Mouse (Mus musculus): ENCODE data around the gene Serpinf2.

GRCm38 (mm10) chr11:75486192-75486591 lies 46.8 kb upstream of the Serpinf2 start:
- TF ChIP-seq FLI1 (IDR thresholded peaks at IDR 0.05; ENCODE audit: low read length) (no peak), GATA1 (IDR thresholded peaks at IDR 0.05; ENCODE audit: borderline replicate concordance, low read length) (no peak)

Data from megakaryocyte, embryonic 14.5 days (primary cell).